ENCODE assay signal across 14 mouse cellular contexts in genomic region chr3:137900149-137900548, GRCm38 (mm10). TPM values are rescaled to one million over a fixed set of nuclear protein-coding genes. Genes with fewer than 3 reads are reported as not detected.
DNase-seq lines count a peak whose midpoint lies in the region; ATAC-seq lines count a peak whose summit lies in the region.
"Had no signal": no experiment of that assay in that cellular context is flagged by ENCODE, and none has a peak within 500 bp of the region (broad histone marks: within the 10 kb centered on the region; RNA-seq: fewer than 3 reads in every experiment).

No protein-coding gene starts in this region.

- H3K36me3 ChIP-seq in hindbrain, embryonic 14.5 days (replicated peaks; ENCODE audit: control insufficient read depth, insufficient read depth) = peaks cover 48% of the 10 kb centered on the region
- H3K36me3 ChIP-seq in hindbrain, embryonic 12.5 days = peaks cover 20% of the 10 kb centered on the region; the same call in 1 of the 2 replicates

- peak; percentile 64; the same call in 1 of the 2 replicates for ATAC-seq in hindbrain, embryonic 14.5 days (ENCODE audit: low FRiP score)
- ATAC-seq in hindbrain, embryonic 12.5 days (ENCODE audit: low FRiP score) = no peak
- ATAC-seq in megakaryocyte progenitor cell, adult 5-6 weeks (replicated peaks; ENCODE audit: poor library complexity) = peak; percentile 45
- no peak for ATAC-seq in inflammation-experienced regulatory T-cells, adult 6 months

- H3K4me1 ChIP-seq in hindbrain, embryonic 14.5 days (replicated peaks; ENCODE audit: control insufficient read depth, insufficient read depth, low read length) = no peaks in the 10 kb centered on the region
- no peaks in the 10 kb centered on the region for H3K4me1 ChIP-seq in hindbrain, embryonic 12.5 days
- H3K4me1 ChIP-seq: liver, embryonic 15.5 days had no signal

- 66% methylated on average over 10 of the region's 10 CpGs for WGBS in hindbrain, embryonic 14.5 days
- 86% methylated on average over 10 of the region's 10 CpGs for WGBS in hindbrain, embryonic 12.5 days

- no peak for DNase-seq in hindbrain, embryonic 14.5 days (ENCODE audit: low spot score)
- DNase-seq in right cerebral cortex, postnatal 14 days = peak; percentile 26
- DNase-seq in right cerebral cortex, postnatal 25 days = no peak
- DNase-seq in fibroblast of lung, adult 2 months (ENCODE audit: low read depth) = peak; percentile 27
- no peak for DNase-seq in cerebellum, postnatal 25 days
- DNase-seq: heart, postnatal 10 days; kidney, adult 11 months; spleen, adult 18-20 months; thymus, adult 18-20 months had no signal

- no peak overlapping the region for H3K4me2 ChIP-seq in hindbrain, embryonic 14.5 days (replicated peaks)
- no peak overlapping the region for H3K4me2 ChIP-seq in hindbrain, embryonic 12.5 days (replicated peaks)
- H3K4me2 ChIP-seq: liver, embryonic 15.5 days had no signal

- no peaks in the 10 kb centered on the region for H3K9me3 ChIP-seq in hindbrain, embryonic 14.5 days (ENCODE audit: control insufficient read depth, low read length)
- no peaks in the 10 kb centered on the region for H3K9me3 ChIP-seq in hindbrain, embryonic 12.5 days (replicated peaks)
- H3K9me3 ChIP-seq: liver, embryonic 15.5 days had no signal

- H3K27me3 ChIP-seq in hindbrain, embryonic 14.5 days (ENCODE audit: control insufficient read depth, insufficient read depth, low read length) = no peaks in the 10 kb centered on the region
- H3K27me3 ChIP-seq in hindbrain, embryonic 12.5 days = no peaks in the 10 kb centered on the region
- H3K27me3 ChIP-seq: liver, embryonic 15.5 days had no signal

- H3K9ac ChIP-seq in hindbrain, embryonic 14.5 days = no peak overlapping the region
- H3K9ac ChIP-seq in hindbrain, embryonic 12.5 days = no peak overlapping the region
- H3K9ac ChIP-seq: liver, embryonic 15.5 days had no signal

- no peak overlapping the region for H3K27ac ChIP-seq in hindbrain, embryonic 14.5 days
- no peak overlapping the region for H3K27ac ChIP-seq in hindbrain, embryonic 12.5 days
- H3K27ac ChIP-seq: liver, embryonic 15.5 days had no signal

- H3K4me3 ChIP-seq in hindbrain, embryonic 14.5 days (replicated peaks; ENCODE audit: low read length) = no peak overlapping the region
- H3K4me3 ChIP-seq in hindbrain, embryonic 12.5 days = no peak overlapping the region
- H3K4me3 ChIP-seq: erythroblast, embryonic 14.5 days; liver, embryonic 15.5 days had no signal

RNA-seq across cellular contexts. Expression of gene Lamtor3, which starts 18.2 kb away (rescaled TPM):
- 128 and 131 TPM in 2 replicates for polyA plus RNA-seq in hindbrain, embryonic 14.5 days (2014; fragmentation: Nextera tagmentation; extraction: Ambion mirVana)
- 97.6 and 98.1 TPM in 2 replicates for polyA plus RNA-seq in hindbrain, embryonic 12.5 days (2016; fragmentation: Nextera tagmentation; extraction: Ambion mirVana)
- total RNA-seq in megakaryocyte progenitor cell, adult 5-6 weeks (2015) = 61.3 and 77.5 TPM in 2 replicates
- 66.2 and 76.7 TPM in 2 replicates for total RNA-seq in megakaryocyte progenitor cell, adult 5-6 weeks (2017)
- polyA plus RNA-seq in inflammation-experienced regulatory T-cells, adult 6 months (2017; shearing (Covaris generic)) = 100 to 1,000 TPM in 1 of 3 experiments, 10 to 100 TPM in 2; 65.0 to 110 (median 74.0) TPM

RNA-seq across cellular contexts. Expression of gene Dnajb14, which starts 32.7 kb away (rescaled TPM):
- polyA plus RNA-seq in hindbrain, embryonic 14.5 days (2014; fragmentation: Nextera tagmentation; extraction: Ambion mirVana) = 19.1 and 19.8 TPM in 2 replicates
- polyA plus RNA-seq in hindbrain, embryonic 12.5 days (2016; fragmentation: Nextera tagmentation; extraction: Ambion mirVana) = 12.6 and 13.8 TPM in 2 replicates
- 4.5 and 7.3 TPM in 2 replicates for total RNA-seq in megakaryocyte progenitor cell, adult 5-6 weeks (2015)
- 5.4 and 6.2 TPM in 2 replicates for total RNA-seq in megakaryocyte progenitor cell, adult 5-6 weeks (2017)
- 1 to 10 TPM; 4.5 to 6.1 (median 5.6) TPM for polyA plus RNA-seq in inflammation-experienced regulatory T-cells, adult 6 months (2017; shearing (Covaris generic))

RNA-seq across cellular contexts. Expression of gene H2afz, which starts 35.9 kb away (rescaled TPM):
- 748 TPM in 2 replicates for polyA plus RNA-seq in hindbrain, embryonic 14.5 days (2014; fragmentation: Nextera tagmentation; extraction: Ambion mirVana)
- polyA plus RNA-seq in hindbrain, embryonic 12.5 days (2016; fragmentation: Nextera tagmentation; extraction: Ambion mirVana) = 1,731 and 1,841 TPM in 2 replicates
- total RNA-seq in megakaryocyte progenitor cell, adult 5-6 weeks (2015) = 1,493 and 1,629 TPM in 2 replicates
- total RNA-seq in megakaryocyte progenitor cell, adult 5-6 weeks (2017) = 1,461 and 1,542 TPM in 2 replicates
- 1,000 to 10,000 TPM; 1,209 to 2,935 (median 1,492) TPM for polyA plus RNA-seq in inflammation-experienced regulatory T-cells, adult 6 months (2017; shearing (Covaris generic))

Comparison
In these comparisons a context has a peak if more than half of its experiments do, and no peak if none do; other contexts are left out.
1. ATAC-seq: peak in hindbrain, embryonic 14.5 days (single experiment) and megakaryocyte progenitor cell, adult 5-6 weeks (single experiment); none in hindbrain, embryonic 12.5 days (single experiment) and inflammation-experienced regulatory T-cells, adult 6 months (single experiment).
2. DNase-seq: peak in right cerebral cortex, postnatal 14 days (single experiment) and fibroblast of lung, adult 2 months (single experiment); none in hindbrain, embryonic 14.5 days (single experiment), right cerebral cortex, postnatal 25 days (single experiment) and cerebellum, postnatal 25 days (0 of 2).